Mouse (Mus musculus) B cell, adult 2 months (primary cell): ENCODE results near the gene Spem2.

Source experiments
- DNase-seq, 2 experiments: peaks; one replicate each; pipeline ENCODE4 v3.0.0; 2022

The Spem2 gene

GRCm38 (mm10) chr11:69835326-69835965, 17.2 kb upstream of the Spem2 start:
- no peak for DNase-seq

DNA sequence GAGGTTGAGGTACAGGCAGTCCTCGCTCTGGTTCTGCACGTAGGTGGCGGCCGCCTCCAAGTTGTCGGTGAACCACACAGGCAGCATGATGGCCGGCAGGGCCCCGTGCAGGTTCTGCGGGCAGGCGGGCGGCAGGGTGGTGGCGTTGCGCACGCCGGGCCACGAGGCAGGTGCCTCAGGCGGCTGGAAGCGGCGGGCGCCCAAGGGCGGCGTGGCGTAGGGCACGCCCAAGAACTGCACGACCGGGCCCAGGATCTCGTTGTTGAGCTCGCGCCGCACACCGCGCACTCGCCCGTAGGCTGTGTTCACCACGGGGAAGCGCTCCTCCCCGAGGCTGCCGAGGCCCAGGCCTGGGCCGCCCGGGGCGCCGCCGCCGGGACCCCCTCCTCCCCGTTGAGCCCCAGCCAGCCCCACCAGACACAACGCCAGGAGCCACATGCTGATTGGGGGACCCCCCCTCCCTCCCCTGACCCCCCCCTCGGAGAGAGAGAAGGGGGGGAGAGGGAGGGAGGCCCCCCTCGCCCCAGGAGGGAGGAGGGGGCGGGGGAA, 15.8 kb upstream of the Spem2 start:
- DNase-seq: peak; percentile 57 to 66

DNA sequence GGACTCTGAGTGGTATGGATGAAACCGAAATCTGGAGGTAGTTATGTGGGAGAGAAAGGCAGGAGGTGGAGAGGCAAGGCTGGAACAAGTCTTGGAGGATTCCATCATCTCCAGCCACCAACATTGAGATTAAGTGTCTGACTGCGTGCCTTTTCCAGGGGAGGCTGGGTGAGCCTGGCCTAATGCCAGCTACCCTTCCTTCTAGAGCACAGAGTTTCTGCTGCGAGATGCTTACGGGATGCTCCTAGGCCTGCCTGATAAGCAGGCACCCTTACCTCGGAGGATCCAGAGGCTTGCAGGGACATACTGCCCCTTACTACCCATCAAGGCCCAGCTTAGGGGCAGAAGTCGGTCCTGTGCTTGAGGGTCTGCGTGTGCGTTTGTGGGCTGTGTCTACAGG, 15.3 kb upstream of the Spem2 start:
- DNase-seq: no peak

GRCm38 (mm10) chr11:69828832-69829231, 10.6 kb upstream of the Spem2 start:
- DNase-seq: no peak

GRCm38 (mm10) chr11:69823456-69823855, 5.2 kb upstream of the Spem2 start:
- no peak for DNase-seq

DNA sequence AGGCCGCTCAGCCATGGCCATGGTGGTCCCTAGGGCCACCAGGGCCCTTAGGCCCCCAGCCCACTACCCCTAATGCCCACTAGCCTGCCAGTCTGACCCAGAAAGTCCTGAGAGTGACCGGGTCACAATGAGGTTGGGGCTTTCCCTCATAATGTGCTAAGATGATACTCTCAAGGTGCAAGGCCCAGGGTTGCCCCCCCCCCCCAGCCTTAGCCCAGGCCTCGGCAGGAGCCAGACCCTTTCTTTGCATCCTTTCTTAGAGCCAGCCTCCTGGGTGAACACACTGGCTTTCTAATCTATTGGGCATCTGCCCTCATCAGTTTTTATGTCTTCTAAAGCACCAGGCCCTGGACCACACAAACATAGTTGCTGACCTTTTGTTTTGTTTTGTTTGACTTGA, 3.8 kb upstream of the Spem2 start, which contains the start of gene Spem1:
Gene Spem1, minus strand, starts transcription at position 101 of the 400 bp plus-strand sequence.
- DNase-seq: no peak

DNA sequence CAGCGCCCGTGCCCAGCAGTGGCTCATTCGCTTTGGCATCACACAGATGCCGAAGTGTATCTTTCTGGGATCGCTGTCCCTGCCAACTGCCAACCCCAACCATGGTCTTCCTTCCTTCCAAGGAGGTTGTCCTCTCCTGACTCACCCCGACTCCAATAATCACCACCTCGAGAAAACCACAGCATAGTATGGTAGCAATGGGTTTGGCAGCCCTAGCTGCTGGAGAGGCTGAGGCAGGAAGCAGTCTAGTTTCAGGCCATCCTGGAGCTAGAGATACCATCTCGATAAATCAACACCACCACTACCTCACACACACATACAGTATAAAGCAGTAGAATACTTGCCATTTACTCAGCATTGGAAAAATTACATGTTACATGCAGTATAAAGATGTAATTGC, 606 bp upstream of the Spem2 start:
- DNase-seq: no peak

- no peak for DNase-seq
Observed at GRCm38 (mm10) chr11:69816520-69816919, 1.7 kb downstream of the Spem2 start.

DNA sequence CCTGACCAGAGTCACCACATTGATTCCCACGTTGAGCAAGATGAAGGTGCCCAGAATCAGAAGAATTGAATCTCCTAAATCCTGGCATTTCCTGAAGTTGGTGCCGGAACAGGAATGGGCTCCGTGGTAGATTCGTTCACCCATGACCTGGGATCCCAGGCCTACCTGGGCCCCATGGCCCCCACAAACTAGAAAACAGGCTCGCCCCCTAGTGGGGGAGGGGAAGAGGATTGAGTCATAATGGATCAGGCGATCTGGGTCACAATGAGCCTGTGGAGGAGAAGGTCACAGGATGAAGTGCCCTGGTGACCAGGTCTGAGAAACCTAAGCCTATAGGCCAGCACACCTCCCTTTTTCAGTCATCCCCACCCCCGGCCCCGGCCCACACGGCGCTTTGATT, 3.1 kb downstream of the Spem2 start, which contains the start of gene Gm39566:
Gene Gm39566, minus strand, starts transcription at position 144 of the 400 bp plus-strand sequence.
- DNase-seq: no peak

- no peak for DNase-seq
Observed at GRCm38 (mm10) chr11:69810280-69810679, 8.0 kb downstream of the Spem2 start.

GRCm38 (mm10) chr11:69807641-69808040, 10.6 kb downstream of the Spem2 start:
- no peak for DNase-seq

DNA sequence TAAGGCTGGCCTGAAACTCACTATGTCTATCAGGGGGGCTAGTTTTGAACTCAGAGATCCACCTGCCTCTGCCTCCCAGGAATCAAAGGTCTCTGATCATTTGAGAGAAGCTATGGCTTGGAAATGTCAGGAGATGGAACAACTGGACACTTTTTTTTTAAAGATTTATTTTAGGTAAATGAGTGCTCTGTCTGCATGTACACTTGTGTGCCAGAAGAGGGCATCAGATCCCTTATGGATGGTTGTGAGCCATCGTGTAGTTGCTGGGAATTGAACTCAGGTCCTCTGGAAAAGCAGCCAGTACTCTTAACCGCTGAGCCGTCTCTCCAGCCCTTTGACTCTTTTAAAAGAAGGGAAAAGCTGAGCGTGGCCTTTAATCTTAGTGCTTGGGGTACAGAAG, 11.9 kb downstream of the Spem2 start:
- no peak for DNase-seq

GRCm38 (mm10) chr11:69804972-69805909, 13.0 kb downstream of the Spem2 start, which contains the start of gene Tmem102:
Gene Tmem102, minus strand, starts transcription at chr11:69805624.
- no peak for DNase-seq

DNA sequence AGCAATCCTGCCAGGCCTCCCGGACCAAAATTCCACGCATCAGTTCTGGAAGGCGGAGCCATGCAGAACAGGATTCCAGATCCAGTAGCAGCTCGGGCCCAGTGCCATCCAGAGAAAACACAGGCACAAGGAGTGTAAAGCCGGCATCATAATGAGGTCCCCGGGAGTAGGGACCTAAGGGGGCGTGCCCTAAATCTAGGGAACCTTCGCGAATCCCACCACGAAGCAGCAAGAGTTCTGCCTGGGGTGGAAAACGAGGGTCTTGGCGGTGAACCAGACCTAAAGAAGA, 13.7 kb downstream of the Spem2 start:
- DNase-seq: no peak

- peak; percentile 77 to 80 for DNase-seq
Observed at GRCm38 (mm10) chr11:69803786-69804651, 14.2 kb downstream of the Spem2 start.

GRCm38 (mm10) chr11:69803328-69803727, 14.9 kb downstream of the Spem2 start:
- no peak for DNase-seq

GRCm38 (mm10) chr11:69802648-69803105, 15.6 kb downstream of the Spem2 start:
- peak; percentile 47 to 52 for DNase-seq

DNA sequence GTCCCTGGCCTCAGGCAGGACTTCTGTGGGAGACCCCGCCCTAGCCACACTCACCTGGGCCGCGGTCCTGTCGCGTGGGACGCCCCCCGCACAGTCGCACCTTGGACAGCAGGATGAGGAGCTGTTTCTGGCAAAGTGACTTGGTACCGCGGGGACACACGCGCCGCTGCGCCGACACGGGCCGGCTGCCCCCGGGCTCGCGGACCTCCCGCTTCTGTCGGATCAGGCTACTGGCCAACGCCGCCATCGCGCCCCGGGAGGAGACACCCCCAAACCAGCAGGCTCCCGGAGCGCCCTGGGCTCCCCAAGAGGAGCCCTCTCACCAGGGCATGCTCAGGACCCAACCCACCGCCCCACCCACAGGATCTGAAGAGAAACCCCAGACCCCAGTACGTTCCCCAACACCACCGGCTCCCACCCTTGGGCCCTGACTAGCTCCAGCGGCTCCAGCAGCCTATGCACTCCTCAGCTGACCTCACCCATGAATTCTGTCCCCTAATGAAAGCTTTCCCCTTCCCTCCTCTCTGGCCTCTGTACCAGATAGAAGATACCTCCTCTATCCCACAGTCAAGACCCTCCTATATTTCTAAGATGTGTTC, 16.8 kb downstream of the Spem2 start, which contains the start of gene Fgf11:
Gene Fgf11, minus strand, starts transcription at position 479 of the 599 bp plus-strand sequence.
- peak; percentile 26 to 33 for DNase-seq

DNA sequence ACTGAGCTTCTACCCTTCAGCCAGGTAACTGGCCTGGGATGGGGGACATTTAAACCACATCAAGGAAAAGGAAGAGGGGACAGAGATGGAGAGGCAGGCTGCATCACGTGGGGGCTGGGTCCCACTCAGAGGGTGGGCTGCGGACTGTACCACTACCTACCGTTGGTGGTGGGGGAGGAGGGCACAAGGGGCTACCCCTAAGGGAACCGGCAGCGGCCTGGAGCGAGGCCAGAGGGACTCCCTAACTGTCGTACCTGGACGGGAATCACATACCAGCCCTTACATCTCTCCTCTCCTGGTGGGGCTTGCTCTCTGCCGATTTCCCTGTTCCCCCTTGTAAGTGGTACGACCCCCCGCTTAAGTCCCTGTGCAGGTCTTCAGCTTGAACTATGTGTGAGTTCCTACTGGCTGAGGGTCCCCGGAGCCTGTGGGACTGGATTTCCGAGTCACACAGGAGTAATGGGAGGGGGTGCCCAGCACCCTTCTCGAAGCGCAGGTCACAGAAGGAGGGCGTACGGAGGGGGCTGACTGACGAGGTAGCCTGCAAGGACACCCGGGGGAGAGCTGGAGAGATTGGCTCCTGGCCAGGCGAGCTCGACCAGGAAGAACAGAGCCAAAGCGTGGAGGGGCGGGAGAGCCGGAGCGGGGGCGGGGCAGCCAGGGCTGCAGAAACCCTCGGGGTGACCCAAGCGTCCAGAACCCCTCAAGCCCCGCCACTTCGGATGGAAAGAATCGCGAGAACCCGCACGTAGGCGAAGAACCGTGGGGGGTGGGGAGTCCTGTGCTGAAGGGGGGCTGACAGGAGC, 17.7 kb downstream of the Spem2 start:
- DNase-seq: peak; percentile 22 to 36

DNA sequence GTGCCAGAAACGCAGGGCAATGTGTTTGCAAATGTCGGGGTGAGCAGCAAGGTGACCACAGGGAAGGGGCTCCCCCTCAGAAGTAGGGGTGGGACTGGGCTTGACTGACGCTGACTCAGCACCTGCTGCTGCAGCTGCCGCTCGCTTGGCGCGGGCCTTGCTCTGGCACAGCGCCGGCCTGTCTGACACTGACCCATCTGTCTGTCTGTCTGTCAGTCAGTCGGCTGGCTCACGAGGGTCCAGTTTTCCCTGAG, 18.2 kb downstream of the Spem2 start:
- DNase-seq: peak; percentile 43 to 48

- DNase-seq: peak; percentile 83 to 86
Observed at GRCm38 (mm10) chr11:69799394-69800137, 18.7 kb downstream of the Spem2 start.
